Mouse (Mus musculus) hematopoietic stem cell, adult 5-6 weeks (primary cell): ENCODE data around the gene Vmn1r61. TPM values are rescaled to one million over a fixed set of nuclear protein-coding genes. Genes with fewer than 3 reads are reported as not detected.

Experiments
- ATAC-seq, 2 experiments: fragments of 125-278 bp in 1 of 2; replicated peaks in 1 of 2; 2 replicates each; pipeline ENCODE4 v1.8.0; 2016 to 2017; ENCODE audit warnings: inconsistent platforms in 2 of 2, mild to moderate bottlenecking in 2 of 2, moderate number of reproducible peaks in 2 of 2, low read depth in 1 of 2, moderate TSS enrichment in 1 of 2; ENCODE audit not compliant: low FRiP score in 2 of 2, poor library complexity in 2 of 2, severe bottlenecking in 2 of 2, insufficient read depth in 1 of 2, low TSS enrichment in 1 of 2
- total RNA-seq: library from RNA; stranded (forward); fragments of 172-1452, 232-1000 nt; gene quantifications from 2 replicates; pipeline ENCODE4 v1.2.3, GENCODE M21; 2017

Vmn1r61 gene
- total RNA-seq, result not detected in 2 replicates

DNA sequence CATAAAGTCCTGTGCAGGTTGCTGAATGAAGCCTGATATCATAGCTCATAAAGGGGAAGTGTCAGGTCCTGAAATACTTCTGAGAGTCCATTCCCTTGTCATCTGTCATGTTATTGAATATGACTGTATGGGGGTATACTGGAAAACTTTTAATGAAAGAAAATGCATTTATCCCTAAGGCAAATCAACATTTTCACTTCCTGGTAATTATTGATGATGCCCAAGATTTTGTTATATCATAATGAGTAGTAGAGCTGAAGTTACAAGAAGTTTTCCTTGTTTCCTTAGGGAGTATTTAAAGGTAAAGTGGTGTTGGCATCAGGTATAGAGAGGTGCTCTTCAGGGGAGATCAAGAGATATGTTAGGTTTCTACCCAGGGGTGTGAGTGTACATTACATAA, at the start of gene Vmn1r61:
Gene Vmn1r61 (minus strand): TSS at position 101 of the 400 bp plus-strand sequence.
- ATAC-seq, result no peak

Other genes with a start within 250 kb of the Vmn1r61 start
- gene Vmn1r58, start 199.9 kb downstream of the Vmn1r61 start, total RNA-seq, result not detected in 2 replicates
- gene Vmn1r59, start 156.5 kb downstream of the Vmn1r61 start, total RNA-seq, result not detected in 2 replicates
- gene Vmn2r28, start 119.3 kb downstream of the Vmn1r61 start, total RNA-seq, result not detected in 2 replicates
- gene Vmn1r60, start 66.0 kb downstream of the Vmn1r61 start, total RNA-seq, result not detected in 2 replicates
- not detected in 2 replicates for gene Vmn1r62, start 60.3 kb upstream of the Vmn1r61 start, total RNA-seq
- not detected in 2 replicates for gene Vmn1r63, start 192.2 kb upstream of the Vmn1r61 start, total RNA-seq